Mouse (Mus musculus): ENCODE results near the gene Rhox2a. TPM values are rescaled to one million over a fixed set of nuclear protein-coding genes. Genes with fewer than 3 reads are reported as not detected.

Rhox2a gene
- not detected for polyA plus RNA-seq (2014; fragmentation: Illumina TruSeq; extraction: RNeasy Lipid Tissue Mini Kit (QIAGEN cat#74804); ENCODE audit: low read depth, low replicate concordance)

GRCm38 (mm10) chrX:37244676-37245075, at the start of gene Rhox2a:
Gene Rhox2a (plus strand): TSS chrX:37244976.

DNA sequence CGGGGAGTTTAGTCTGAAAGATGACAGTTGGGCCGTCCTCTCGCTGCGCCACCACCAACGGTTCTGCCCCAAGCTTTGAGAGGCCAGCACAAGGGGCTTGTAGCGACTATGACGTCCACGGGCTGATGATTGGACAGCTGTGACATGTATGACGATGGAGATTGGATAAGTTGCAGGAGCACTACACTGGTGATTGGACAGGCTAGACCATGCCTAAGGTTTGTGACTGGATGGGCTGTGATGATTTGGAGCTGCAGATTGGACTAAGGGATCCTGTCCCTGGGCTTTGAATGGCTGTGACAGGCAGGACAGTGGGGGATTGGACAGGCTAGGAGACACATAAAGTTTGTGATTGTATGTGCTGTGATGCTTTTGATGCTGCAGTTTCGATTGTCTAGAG, 33.8 kb upstream of the Rhox2a start, which contains the start of gene Gm9:
Gene Gm9, minus strand, starts transcription at position 101 of the 400 bp plus-strand sequence.

DNA sequence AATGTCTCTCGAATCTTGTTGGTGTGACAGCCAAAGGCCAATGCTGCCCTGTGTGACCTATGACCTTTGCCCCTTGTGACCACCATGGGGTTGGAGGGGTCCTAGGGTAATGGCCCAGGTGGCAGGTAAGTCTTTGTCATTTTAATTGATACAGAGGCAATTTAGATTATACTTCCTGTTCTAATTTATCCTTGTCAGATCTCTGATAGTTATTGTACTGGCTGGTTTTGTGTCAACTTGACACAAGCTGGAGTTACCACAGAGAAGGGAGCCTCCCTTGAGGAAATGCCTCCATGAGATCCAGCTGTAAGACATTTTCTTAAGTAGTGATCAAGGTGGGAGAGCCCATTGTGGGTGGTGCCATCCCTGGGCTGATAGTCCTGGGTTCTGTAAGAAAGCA, 22.6 kb upstream of the Rhox2a start, which contains the start of gene Rhox1:
Gene Rhox1, minus strand, starts transcription at position 101 of the 400 bp plus-strand sequence.

GRCm38 (mm10) chrX:37249619-37250018, 4.8 kb downstream of the Rhox2a start, which contains the start of gene Rhox3a:
Gene Rhox3a (plus strand): TSS chrX:37249919.

DNA sequence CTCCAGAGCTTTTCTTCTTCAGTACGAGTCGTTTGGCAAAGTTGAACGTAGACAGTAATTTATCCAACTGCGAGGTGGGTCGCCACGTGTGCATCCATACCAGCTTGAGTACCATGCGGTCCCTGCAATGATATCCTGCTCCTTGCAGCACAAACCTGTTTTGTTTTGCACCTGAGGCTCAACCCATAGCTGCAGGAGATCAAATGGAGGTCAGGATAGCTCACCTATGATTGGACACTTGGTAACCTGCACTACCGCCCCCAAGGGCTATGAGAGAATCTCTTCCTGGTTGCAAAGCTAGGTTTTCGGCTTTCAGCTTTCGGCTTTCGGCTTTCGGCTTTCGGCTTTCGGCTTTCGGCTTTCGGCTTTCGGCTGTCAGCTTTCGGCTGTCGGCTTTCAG, 20.3 kb downstream of the Rhox2a start, which contains the start of gene Rhox4a:
Gene Rhox4a, plus strand, starts transcription at position 301 of the 400 bp plus-strand sequence.

Other genes with a start within 250 kb of the Rhox2a start
- gene Sowahd, start 196.1 kb upstream of the Rhox2a start, polyA plus RNA-seq (2014; fragmentation: Illumina TruSeq; extraction: RNeasy Lipid Tissue Mini Kit (QIAGEN cat#74804); ENCODE audit: low read depth, low replicate concordance), result not detected
- 763 TPM for gene Rpl39, start 159.6 kb upstream of the Rhox2a start, polyA plus RNA-seq (2014; fragmentation: Illumina TruSeq; extraction: RNeasy Lipid Tissue Mini Kit (QIAGEN cat#74804); ENCODE audit: low read depth, low replicate concordance)
- gene Upf3b, start 134.7 kb upstream of the Rhox2a start, polyA plus RNA-seq (2014; fragmentation: Illumina TruSeq; extraction: RNeasy Lipid Tissue Mini Kit (QIAGEN cat#74804); ENCODE audit: low read depth, low replicate concordance), result 76.1 TPM
- gene Nkap, start 118.2 kb upstream of the Rhox2a start, polyA plus RNA-seq (2014; fragmentation: Illumina TruSeq; extraction: RNeasy Lipid Tissue Mini Kit (QIAGEN cat#74804); ENCODE audit: low read depth, low replicate concordance), result 115 TPM
- not detected for gene Akap14, start 76.1 kb upstream of the Rhox2a start, polyA plus RNA-seq (2014; fragmentation: Illumina TruSeq; extraction: RNeasy Lipid Tissue Mini Kit (QIAGEN cat#74804); ENCODE audit: low read depth, low replicate concordance)
- gene Ndufa1, start 53.8 kb upstream of the Rhox2a start, polyA plus RNA-seq (2014; fragmentation: Illumina TruSeq; extraction: RNeasy Lipid Tissue Mini Kit (QIAGEN cat#74804); ENCODE audit: low read depth, low replicate concordance), result 249 TPM
- 0.52 TPM for gene Rnf113a1, start 53.7 kb upstream of the Rhox2a start, polyA plus RNA-seq (2014; fragmentation: Illumina TruSeq; extraction: RNeasy Lipid Tissue Mini Kit (QIAGEN cat#74804); ENCODE audit: low read depth, low replicate concordance)
- not detected for gene Gm9, start 33.9 kb upstream of the Rhox2a start, polyA plus RNA-seq (2014; fragmentation: Illumina TruSeq; extraction: RNeasy Lipid Tissue Mini Kit (QIAGEN cat#74804); ENCODE audit: low read depth, low replicate concordance)
- gene Rhox1, start 22.7 kb upstream of the Rhox2a start, polyA plus RNA-seq (2014; fragmentation: Illumina TruSeq; extraction: RNeasy Lipid Tissue Mini Kit (QIAGEN cat#74804); ENCODE audit: low read depth, low replicate concordance), result not detected
- gene Rhox3a, start 4.9 kb downstream of the Rhox2a start, polyA plus RNA-seq (2014; fragmentation: Illumina TruSeq; extraction: RNeasy Lipid Tissue Mini Kit (QIAGEN cat#74804); ENCODE audit: low read depth, low replicate concordance), result not detected
- gene Rhox4a, start 20.4 kb downstream of the Rhox2a start, polyA plus RNA-seq (2014; fragmentation: Illumina TruSeq; extraction: RNeasy Lipid Tissue Mini Kit (QIAGEN cat#74804); ENCODE audit: low read depth, low replicate concordance), result not detected
- not detected for gene Rhox3a2, start 135.1 kb downstream of the Rhox2a start, polyA plus RNA-seq (2014; fragmentation: Illumina TruSeq; extraction: RNeasy Lipid Tissue Mini Kit (QIAGEN cat#74804); ENCODE audit: low read depth, low replicate concordance)
- not detected for gene Rhox4a2, start 145.9 kb downstream of the Rhox2a start, polyA plus RNA-seq (2014; fragmentation: Illumina TruSeq; extraction: RNeasy Lipid Tissue Mini Kit (QIAGEN cat#74804); ENCODE audit: low read depth, low replicate concordance)
- gene Rhox2b, start 167.1 kb downstream of the Rhox2a start, polyA plus RNA-seq (2014; fragmentation: Illumina TruSeq; extraction: RNeasy Lipid Tissue Mini Kit (QIAGEN cat#74804); ENCODE audit: low read depth, low replicate concordance), result not detected
- not detected for gene Rhox4b, start 187.5 kb downstream of the Rhox2a start, polyA plus RNA-seq (2014; fragmentation: Illumina TruSeq; extraction: RNeasy Lipid Tissue Mini Kit (QIAGEN cat#74804); ENCODE audit: low read depth, low replicate concordance)
- gene Rhox2c, start 208.7 kb downstream of the Rhox2a start, polyA plus RNA-seq (2014; fragmentation: Illumina TruSeq; extraction: RNeasy Lipid Tissue Mini Kit (QIAGEN cat#74804); ENCODE audit: low read depth, low replicate concordance), result not detected
- gene Rhox3c, start 213.6 kb downstream of the Rhox2a start, polyA plus RNA-seq (2014; fragmentation: Illumina TruSeq; extraction: RNeasy Lipid Tissue Mini Kit (QIAGEN cat#74804); ENCODE audit: low read depth, low replicate concordance), result not detected
- not detected for gene Rhox4c, start 235.4 kb downstream of the Rhox2a start, polyA plus RNA-seq (2014; fragmentation: Illumina TruSeq; extraction: RNeasy Lipid Tissue Mini Kit (QIAGEN cat#74804); ENCODE audit: low read depth, low replicate concordance)
- not detected for gene Rhox2d, start 248.5 kb downstream of the Rhox2a start, polyA plus RNA-seq (2014; fragmentation: Illumina TruSeq; extraction: RNeasy Lipid Tissue Mini Kit (QIAGEN cat#74804); ENCODE audit: low read depth, low replicate concordance)